Mouse (Mus musculus) left cerebral cortex, adult 6 months (tissue): ENCODE measurements around the gene Tmem169. TPM values are rescaled to one million over a fixed set of nuclear protein-coding genes. Genes with fewer than 3 reads are reported as not detected.

Source experiments
- long read RNA-seq, 2 experiments: library from polyadenylated mRNA; unstranded; transcript quantifications; one replicate each; pipeline ENCODE4 v2.0.0; 2019 to 2020
- polyA plus RNA-seq: library from polyadenylated mRNA; unstranded; fragments of <200 nt; fragmentation: Nextera tagmentation; gene quantifications from 2 replicates; pipeline ENCODE4 v1.2.3, GENCODE M21; 2021

The Tmem169 gene
- polyA plus RNA-seq = 10.0 and 12.9 TPM in 2 replicates
- long read RNA-seq, experiment 1, transcript Tmem169-202 (4 exons, 697 nt) = minor isoform, 13 of 64 reads
- long read RNA-seq, experiment 1, transcript Tmem169-201 (3 exons, 2,928 nt) = major isoform, 27 of 64 reads
- long read RNA-seq, experiment 1, partial matches to known transcripts = 0 of 64 reads
- long read RNA-seq, experiment 1, other reads (novel, unspliced or antisense) = 24 of 64 reads
- long read RNA-seq, experiment 2, partial matches to known transcripts = 2 of 18 reads
- long read RNA-seq, experiment 2, other reads (novel, unspliced or antisense) = 9 of 18 reads

GRCm38 (mm10) chr1:72283992-72284485 lies at the start of gene Tmem169, which contains the start of gene Pecr:
TSS of gene Tmem169 (plus strand) at chr1:72284369.
TSS of gene Pecr (minus strand) at chr1:72284314.

GRCm38 (mm10) chr1:72307317-72307798 lies 23.2 kb downstream of the Tmem169 start, which contains the start of gene Xrcc5:
TSS of gene Xrcc5 (plus strand) at chr1:72307421.

Other genes with a start within 250 kb of the Tmem169 start
- 4.6 and 6.1 TPM in 2 replicates for gene Mreg, start 72.1 kb upstream of the Tmem169 start, polyA plus RNA-seq
- gene Pecr, start 55 bp upstream of the Tmem169 start, polyA plus RNA-seq = 12.9 and 17.4 TPM in 2 replicates
- gene Xrcc5, start 23.1 kb downstream of the Tmem169 start, polyA plus RNA-seq = 9.0 and 11.3 TPM in 2 replicates